ENCODE assay signal across 31 mouse cellular contexts in genomic region chr12:29118336-29118735, GRCm38 (mm10).
"Had no signal": no experiment of that assay in that cellular context is flagged by ENCODE, and none has a peak within 500 bp of the region (broad histone marks: within the 10 kb centered on the region; RNA-seq: fewer than 3 reads in every experiment).

No protein-coding gene starts in this region.

- DNase-seq: left cerebral cortex, postnatal 4 days; liver; liver, embryonic 13.5 days; liver, postnatal 0 days; lung, adult 18-20 months; lung, adult 2 months; lung, embryonic 14.5 days; lung, postnatal 10 days; lung, postnatal 14 days; lung, postnatal 36 days; lung, postnatal 4 days; midbrain, embryonic 14.5 days had no signal

- H3K27ac ChIP-seq: limb, embryonic 12.5 days; limb, embryonic 13.5 days; limb, embryonic 15.5 days; liver, embryonic 12.5 days; liver, embryonic 13.5 days; liver, embryonic 14.5 days; liver, embryonic 15.5 days; lung, embryonic 15.5 days; macrophage; midbrain, embryonic 10.5 days; midbrain, embryonic 12.5 days; midbrain, embryonic 13.5 days; midbrain, embryonic 15.5 days; neural tube, embryonic 12.5 days had no signal

- H3K4me1 ChIP-seq: liver, embryonic 12.5 days; liver, embryonic 13.5 days; liver, embryonic 15.5 days; lung, embryonic 15.5 days; megakaryocyte, embryonic 14.5 days had no signal

- H3K27me3 ChIP-seq: limb, embryonic 12.5 days; limb, embryonic 15.5 days; liver, embryonic 12.5 days; liver, embryonic 13.5 days; liver, embryonic 15.5 days; lung, embryonic 15.5 days; megakaryocyte, embryonic 14.5 days; midbrain, embryonic 12.5 days; midbrain, embryonic 13.5 days; midbrain, embryonic 15.5 days; neural tube, embryonic 12.5 days had no signal

- H3K4me3 ChIP-seq: limb, embryonic 12.5 days; limb, embryonic 13.5 days; limb, embryonic 15.5 days; liver, embryonic 12.5 days; liver, embryonic 13.5 days; liver, embryonic 15.5 days; lung, embryonic 15.5 days; megakaryocyte, embryonic 14.5 days; midbrain, embryonic 10.5 days; midbrain, embryonic 12.5 days; midbrain, embryonic 13.5 days; midbrain, embryonic 15.5 days; myocyte; neural tube, embryonic 12.5 days had no signal

- H3K36me3 ChIP-seq: limb, embryonic 12.5 days; limb, embryonic 13.5 days; limb, embryonic 15.5 days; liver, embryonic 12.5 days; liver, embryonic 13.5 days; liver, embryonic 15.5 days; lung, embryonic 15.5 days; midbrain, embryonic 10.5 days; midbrain, embryonic 12.5 days; midbrain, embryonic 13.5 days; midbrain, embryonic 15.5 days; neural tube, embryonic 12.5 days had no signal

- ATAC-seq: liver, embryonic 12.5 days; liver, postnatal 0 days; lung, postnatal 0 days; midbrain, embryonic 13.5 days; midbrain, embryonic 15.5 days; midbrain, embryonic 16.5 days had no signal

- H3K9ac ChIP-seq: limb, embryonic 12.5 days; limb, embryonic 13.5 days; limb, embryonic 15.5 days; liver, embryonic 12.5 days; liver, embryonic 13.5 days; liver, embryonic 14.5 days; liver, embryonic 15.5 days; liver, postnatal 0 days; lung, embryonic 14.5 days; lung, embryonic 15.5 days; midbrain, embryonic 12.5 days; midbrain, embryonic 13.5 days; midbrain, embryonic 15.5 days; neural tube, embryonic 12.5 days had no signal

- H3K9me3 ChIP-seq: limb, embryonic 12.5 days; limb, embryonic 13.5 days; limb, embryonic 15.5 days; liver, embryonic 12.5 days; liver, embryonic 13.5 days; liver, embryonic 15.5 days; lung, embryonic 15.5 days; megakaryocyte, embryonic 14.5 days; midbrain, embryonic 10.5 days; midbrain, embryonic 12.5 days; midbrain, embryonic 13.5 days; midbrain, embryonic 15.5 days; neural tube, embryonic 12.5 days had no signal

- H3K4me2 ChIP-seq: limb, embryonic 12.5 days; limb, embryonic 13.5 days; limb, embryonic 15.5 days; liver, embryonic 11.5 days; liver, embryonic 12.5 days; liver, embryonic 13.5 days; liver, embryonic 15.5 days; lung, embryonic 14.5 days; lung, embryonic 15.5 days; midbrain, embryonic 11.5 days; midbrain, embryonic 12.5 days; midbrain, embryonic 13.5 days; midbrain, embryonic 15.5 days; neural tube, embryonic 12.5 days had no signal
